Mouse (Mus musculus): ENCODE data around the gene Gnas.
"Not testable (repeated sequence)": the region's sequence is repeated elsewhere in the genome, so short reads cannot be mapped to it uniquely, and the experiment has no call there.

Gnas gene

DNA sequence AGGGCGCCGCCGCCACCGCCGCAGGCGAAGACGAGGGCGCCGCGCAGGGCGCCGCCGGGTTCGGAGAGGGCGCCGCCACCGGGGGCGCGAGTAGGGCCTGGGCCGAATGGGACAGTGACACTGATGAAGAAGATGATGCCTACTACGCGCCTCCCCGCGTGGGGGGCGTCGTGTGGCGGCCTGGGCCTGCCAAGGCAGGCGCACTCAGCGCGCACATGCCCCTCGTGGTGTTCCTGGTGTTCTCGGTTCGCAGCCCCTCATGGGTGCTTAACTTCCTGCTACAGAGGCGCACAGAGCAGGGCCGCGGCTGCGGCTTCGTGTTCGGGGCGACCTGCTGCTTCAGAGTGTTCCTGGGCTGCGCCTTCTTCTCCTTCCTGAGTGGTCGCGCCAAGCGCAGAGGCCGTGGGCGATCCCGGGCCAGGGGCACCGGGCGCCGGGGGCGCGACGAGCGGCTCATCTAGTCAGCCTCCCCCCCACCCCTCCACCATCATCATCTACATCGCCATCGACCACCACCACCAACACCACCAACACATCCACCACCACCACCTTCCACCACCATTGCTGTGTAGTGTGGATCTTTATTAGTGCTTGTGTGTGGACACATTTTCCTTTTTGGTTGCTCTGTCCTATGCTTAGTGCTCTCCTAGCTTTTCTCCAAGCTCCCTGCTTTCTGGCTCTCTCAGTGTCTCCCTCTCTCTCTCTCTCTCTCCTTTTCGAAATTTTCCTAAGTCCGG lies 45.0 kb downstream of the Gnas start:
- peak; percentile 62 for DNase-seq

DNA sequence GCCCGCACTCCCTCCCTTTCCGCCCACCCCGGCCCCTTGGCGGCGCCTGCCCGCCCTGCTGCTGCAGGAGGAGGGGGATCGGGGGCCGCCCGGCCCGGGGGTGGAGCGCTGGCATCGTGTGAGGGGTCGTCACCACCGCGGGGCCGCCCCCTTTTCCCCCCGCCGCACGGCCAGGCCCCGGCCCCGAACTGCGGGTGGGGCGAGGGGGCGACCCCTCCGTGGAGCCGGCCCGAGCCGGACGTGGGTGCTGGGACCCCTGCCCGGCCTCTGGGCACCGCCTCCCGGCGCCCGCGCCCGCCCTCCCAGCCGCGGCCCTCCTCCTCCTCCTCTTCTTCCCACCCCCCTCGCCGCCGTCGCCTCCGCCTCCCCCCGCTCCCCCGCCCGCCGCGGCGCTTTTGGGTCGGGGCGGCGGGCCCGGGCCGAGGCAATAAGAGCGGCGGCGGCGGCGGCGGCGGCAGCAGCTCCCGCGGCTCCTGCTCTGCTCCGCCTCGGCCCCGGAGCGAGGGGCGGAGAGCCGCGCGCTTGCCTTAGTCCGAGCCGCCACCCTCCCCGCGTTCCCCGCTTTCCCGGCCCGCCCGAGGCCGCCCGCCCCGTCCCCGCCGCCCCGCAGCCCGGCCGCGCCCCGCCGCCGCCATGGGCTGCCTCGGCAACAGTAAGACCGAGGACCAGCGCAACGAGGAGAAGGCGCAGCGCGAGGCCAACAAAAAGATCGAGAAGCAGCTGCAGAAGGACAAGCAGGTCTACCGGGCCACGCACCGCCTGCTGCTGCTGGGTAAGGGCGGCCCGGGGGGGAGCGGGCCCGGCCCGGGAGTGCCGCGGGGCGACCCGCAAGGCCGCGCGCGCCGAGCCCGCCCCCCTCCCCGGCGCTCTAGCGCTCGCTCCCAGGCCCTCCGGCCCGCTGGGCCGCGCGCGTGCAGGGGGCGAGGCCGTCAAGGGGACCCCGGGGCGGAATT lies 45.8 kb downstream of the Gnas start:
- peak; percentile 94 for DNase-seq

- peak; percentile 85 for DNase-seq
These were observed 46.6 kb downstream of the Gnas start for GRCm38 (mm10) chr2:174330616-174331191.

DNA sequence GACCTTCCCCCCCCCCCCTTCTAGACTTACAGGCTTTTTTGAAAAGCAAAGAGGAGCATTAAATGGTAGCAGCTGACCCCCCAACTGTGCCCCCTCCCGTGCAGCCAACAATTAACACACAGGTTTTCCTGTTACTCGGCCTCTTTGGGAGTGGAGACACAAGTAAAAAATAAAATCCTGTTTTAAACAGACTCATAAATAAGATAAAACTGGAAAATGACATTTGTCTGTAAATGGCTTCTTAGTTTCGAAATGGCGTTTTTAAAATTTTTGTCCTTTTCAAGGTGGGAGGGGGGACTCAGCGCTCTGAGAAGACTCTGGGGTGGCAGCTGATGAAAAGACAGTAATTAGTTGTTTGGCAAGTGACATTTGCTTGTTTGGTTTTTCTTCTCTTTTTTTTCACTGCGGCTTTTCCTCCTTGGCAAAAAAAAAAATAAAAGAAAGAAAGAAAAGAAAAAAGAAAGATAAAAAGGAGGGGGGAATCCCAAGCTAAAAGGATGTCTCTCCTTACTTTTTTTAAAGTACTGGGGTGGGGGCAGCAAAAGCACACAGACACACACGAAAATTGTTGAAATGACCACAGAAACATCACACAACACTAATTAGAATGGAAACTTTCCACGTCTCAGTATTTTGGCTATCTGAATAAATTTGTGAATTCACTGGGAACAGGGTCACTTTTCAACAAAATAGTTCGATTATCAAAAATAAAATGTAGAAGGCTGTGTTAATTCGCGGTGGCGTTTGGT lies 47.3 kb downstream of the Gnas start:
- DNase-seq = no peak

DNA sequence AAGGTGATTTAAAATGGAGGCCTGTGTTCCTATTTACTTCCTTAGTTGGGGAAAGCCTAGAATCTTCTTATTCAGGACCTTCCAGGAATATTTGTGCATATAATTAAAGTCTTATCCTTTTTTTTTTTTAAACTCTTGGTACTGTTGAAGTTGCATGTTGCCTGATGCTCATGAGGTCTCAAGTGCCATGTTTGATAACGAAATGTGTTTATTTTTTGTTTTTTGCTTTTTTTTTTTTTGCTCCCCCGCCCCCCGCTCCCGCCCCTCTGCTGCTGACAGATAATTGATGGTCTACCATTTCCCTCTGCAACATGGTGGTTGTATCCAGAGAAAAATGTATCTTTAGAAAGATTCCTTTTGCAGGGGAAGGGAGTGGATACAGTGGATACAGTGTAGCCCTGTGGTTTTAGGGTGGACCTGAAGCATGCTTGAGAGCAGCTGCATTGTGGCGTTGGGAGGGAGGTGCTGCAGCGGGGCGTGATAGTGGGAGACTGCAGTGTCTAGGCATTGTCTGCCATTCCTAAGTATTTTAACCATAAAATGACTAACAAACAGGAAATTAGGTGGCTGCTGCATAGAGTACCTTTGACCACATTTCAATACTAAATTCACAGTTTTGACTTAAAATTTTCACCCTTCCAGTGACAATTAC lies 49.2 kb downstream of the Gnas start:
- no peak for DNase-seq

DNA sequence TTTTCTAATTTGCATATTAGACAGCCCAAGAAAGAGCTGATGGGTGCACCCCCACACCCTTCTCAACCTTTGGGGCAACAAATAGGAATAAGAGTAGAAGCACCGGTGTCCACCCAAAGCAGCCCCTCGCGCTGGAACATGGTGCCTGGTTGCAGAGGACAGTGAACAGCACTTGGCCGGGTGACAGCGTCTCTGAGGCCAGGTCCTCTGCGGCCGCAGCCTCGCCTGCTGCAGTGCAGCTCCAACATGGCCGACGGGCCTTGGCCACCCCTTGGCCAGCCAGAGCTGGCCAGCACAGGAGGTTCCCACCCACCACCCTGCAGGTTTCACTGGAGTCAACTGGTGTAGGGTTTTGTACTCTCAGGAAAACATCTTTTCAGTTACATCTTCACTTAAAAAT lies 50.3 kb downstream of the Gnas start:
- DNase-seq = no peak

- DNase-seq = no peak
These were observed 53.2 kb downstream of the Gnas start for GRCm38 (mm10) chr2:174337275-174337674.

GRCm38 (mm10) chr2:174339701-174340100 lies 55.6 kb downstream of the Gnas start:
- no peak for DNase-seq

DNA sequence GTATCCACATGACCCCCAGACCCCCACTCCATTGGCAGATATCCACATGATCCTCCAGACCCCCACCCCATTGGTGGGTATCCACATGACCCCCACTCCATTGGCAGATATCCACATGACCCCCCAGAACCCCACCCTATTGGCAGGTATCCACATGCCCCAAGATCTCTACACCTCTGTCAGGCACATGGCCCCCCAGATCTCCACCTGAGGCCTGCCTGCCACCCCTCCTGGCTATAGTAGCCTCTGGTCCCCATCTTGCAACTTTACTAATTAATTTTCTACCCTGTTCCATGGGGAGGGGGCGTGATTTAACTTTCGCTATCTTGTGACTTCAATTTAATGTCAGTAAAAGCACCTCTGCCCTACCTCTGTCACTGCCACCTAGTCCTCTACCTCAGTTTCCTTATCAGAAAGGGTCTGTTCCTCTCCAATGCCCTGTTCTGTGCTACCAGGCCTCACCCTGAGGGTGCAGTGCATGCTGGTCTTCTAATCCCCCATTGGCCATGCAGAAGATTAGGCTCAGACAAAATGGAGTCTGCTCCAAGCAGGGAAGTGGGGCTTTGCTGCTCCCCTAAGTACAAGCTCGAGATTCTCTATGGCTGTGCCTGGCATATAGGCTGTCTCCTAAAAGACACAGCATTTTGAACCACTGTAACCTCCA lies 56.2 kb downstream of the Gnas start:
- no peak for DNase-seq

DNA sequence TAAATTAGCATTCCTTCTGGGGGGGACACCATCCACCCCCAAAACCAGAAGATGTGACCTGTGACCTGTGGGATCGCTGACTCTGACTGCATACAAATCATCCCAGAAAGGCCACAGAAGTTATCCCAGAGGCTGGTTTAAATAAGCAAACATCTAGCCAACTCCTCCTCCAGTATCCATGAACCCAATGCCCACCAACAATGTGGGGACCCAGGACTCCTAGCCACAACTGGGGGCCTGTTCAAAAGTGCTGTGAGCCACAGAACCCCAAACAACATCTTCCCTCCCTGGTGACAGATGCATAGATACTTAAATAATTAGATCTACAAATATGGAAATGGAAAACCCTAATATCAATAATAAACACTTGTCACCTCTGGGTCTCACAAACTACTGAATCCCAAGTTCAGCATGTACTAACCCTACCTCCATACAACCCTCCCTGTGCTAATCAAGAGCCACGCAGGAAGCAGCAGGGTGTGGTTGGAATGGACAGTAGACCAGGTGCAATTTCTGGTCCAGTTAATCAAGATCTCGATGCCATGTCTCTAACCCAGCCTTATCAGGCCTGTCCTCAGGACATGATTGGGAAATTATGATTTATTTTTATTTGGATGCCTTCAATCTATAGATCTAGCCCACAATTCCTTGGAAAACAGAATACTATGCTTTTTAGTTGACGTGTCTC lies 56.9 kb downstream of the Gnas start:
- no peak for DNase-seq

- no peak for DNase-seq
These were observed 58.8 kb downstream of the Gnas start for GRCm38 (mm10) chr2:174342793-174343400.

DNA sequence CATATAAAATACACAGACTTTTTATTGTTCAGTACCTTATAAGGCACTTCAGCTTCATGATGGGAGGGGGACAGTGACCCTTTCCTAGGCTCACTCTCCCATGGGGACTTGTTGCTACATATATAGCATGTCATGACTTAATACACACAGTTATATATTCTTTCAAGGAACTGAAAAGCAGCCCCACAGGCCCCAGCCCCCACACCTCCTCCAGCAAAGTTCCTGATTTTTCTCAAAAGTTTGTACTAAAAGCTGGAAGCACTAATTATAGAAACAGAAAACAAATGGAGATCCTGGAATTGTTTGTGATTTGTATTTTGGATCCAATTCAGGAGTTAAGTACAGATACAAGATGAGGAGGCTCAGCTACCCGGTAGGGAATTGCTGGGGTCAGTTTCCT lies 59.4 kb downstream of the Gnas start:
- no peak for DNase-seq

- DNase-seq = peak; percentile 83
These were observed 60.0 kb downstream of the Gnas start for GRCm38 (mm10) chr2:174344003-174344655.

DNA sequence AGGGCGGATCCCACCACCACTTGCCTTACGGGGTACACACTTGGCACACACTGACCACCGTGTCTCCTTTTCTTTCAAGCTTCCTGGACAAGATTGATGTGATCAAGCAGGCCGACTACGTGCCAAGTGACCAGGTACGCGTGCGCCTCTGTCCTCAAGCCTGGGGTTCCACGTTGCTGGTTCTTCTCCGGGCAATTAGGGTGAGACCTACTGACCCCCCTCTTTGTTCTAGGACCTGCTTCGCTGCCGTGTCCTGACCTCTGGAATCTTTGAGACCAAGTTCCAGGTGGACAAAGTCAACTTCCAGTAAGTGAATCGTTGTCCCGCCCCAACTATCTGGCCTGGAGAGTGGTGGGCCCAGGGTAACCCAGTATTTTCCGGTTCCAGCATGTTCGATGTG lies 60.9 kb downstream of the Gnas start:
- DNase-seq = no peak

- DNase-seq = no peak
These were observed 62.5 kb downstream of the Gnas start, which contains the start of gene Gm20721 for GRCm38 (mm10) chr2:174346612-174346998. Gene Gm20721 (minus strand): TSS chr2:174346712.

DNA sequence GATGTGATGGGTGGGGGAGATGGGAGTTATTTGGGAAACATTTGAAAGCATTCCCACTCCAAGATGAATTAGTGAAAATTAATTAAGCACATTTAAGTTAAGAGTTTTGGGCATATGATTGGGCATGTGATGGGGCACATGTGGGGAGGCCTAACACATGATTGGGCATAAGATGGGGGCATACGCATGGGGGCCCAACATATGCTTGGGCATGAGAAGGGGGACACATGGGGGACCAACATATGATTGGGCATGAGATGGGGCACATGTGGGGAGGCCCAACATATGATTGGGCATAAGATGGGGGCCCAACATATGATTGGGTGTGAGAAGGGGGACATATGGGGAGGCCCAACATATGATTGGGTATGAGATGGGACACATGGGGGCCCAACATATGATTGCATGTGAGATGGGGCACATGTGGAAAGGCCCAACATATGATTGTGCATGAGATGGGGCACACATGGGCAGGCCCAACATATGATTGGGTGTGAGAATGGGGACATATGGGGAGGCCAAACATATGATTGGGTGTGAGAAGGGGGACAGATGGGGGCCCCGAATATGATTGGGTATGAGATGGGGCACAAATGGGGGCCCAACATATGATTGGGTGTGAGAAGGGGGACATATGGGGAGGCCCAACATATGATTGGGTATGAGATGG lies 63.0 kb downstream of the Gnas start:
- DNase-seq = not testable (repeated sequence)

GRCm38 (mm10) chr2:174358516-174358915 lies 74.4 kb downstream of the Gnas start:
- DNase-seq = no peak

DNA sequence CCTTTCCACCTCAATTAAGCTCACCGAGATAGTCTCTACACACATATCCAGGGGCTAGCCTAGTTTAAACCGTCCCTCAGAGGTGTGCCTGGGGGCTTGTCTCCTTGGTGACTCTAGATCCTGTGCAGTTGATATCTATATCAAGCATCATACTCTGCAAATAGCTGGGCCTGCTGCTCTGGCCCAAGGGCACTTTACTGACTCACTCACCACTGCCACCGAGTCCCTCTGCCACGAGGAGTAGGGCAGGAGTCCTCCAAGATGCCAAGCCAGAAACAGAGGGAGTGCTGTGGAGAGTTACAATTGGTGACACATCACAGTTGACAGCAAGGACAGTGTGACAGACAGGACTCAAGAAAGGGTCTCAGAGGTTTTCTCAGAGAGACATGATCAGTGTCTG lies 75.5 kb downstream of the Gnas start:
- DNase-seq = no peak

GRCm38 (mm10) chr2:174366571-174366970 lies 82.5 kb downstream of the Gnas start:
- DNase-seq = no peak

GRCm38 (mm10) chr2:174381021-174381420 lies 96.9 kb downstream of the Gnas start:
- DNase-seq = no peak

Measured in embryo, embryonic 11 days (tissue).